Mouse (Mus musculus) heart, embryonic 14.5 days (tissue): ENCODE results near the gene Pde8b. TPM values are rescaled to one million over a fixed set of nuclear protein-coding genes. Genes with fewer than 3 reads are reported as not detected.

ENCODE experiments used
- ATAC-seq: fragments of 200-750 bp; cut with Nextera tagmentation; 2 replicates; pipeline ENCODE4 v1.8.0; 2017; ENCODE audit warnings: low read depth, moderate TSS enrichment; ENCODE audit not compliant: insufficient number of reproducible peaks, insufficient read depth, low FRiP score
- H3K27ac ChIP-seq, 2 experiments: fragments of 200-500 bp in 1 of 2; fragments of 300-500 bp in 1 of 2; sonication (generic) in 1 of 2; replicated peaks in 1 of 2; 2 replicates each; pipeline ENCODE4 v1.5.1; 2012 to 2014; ENCODE audit warnings: low read depth in 2 of 2, low read length in 2 of 2, control low read depth in 1 of 2, mild to moderate bottlenecking in 1 of 2, mixed read lengths in 1 of 2; ENCODE audit not compliant: control insufficient read depth in 1 of 2, insufficient read depth in 1 of 2
- H3K27me3 ChIP-seq: fragments of 300-500 bp; sonication (generic); 2 replicates; pipeline ENCODE4 v1.6.1; 2014; ENCODE audit warnings: mild to moderate bottlenecking, low read length, control low read depth; ENCODE audit not compliant: control insufficient read depth, insufficient read depth
- H3K36me3 ChIP-seq: fragments of 300-500 bp; sonication (generic); 2 replicates; pipeline ENCODE4 v1.6.1; 2014; ENCODE audit warnings: mild to moderate bottlenecking, control low read depth, low read length, mixed read lengths; ENCODE audit not compliant: control insufficient read depth, insufficient read depth
- H3K4me1 ChIP-seq, 2 experiments: fragments of 200-500 bp in 1 of 2; fragments of 300-500 bp in 1 of 2; sonication (generic) in 1 of 2; 2 replicates each; pipeline ENCODE4 v1.6.1; 2012 to 2014; ENCODE audit warnings: low read length in 2 of 2, control low read depth in 1 of 2, mixed read lengths in 1 of 2; ENCODE audit not compliant: control insufficient read depth in 2 of 2, insufficient read depth in 2 of 2
- H3K4me2 ChIP-seq: fragments of 300-500 bp; sonication (generic); 2 replicates; pipeline ENCODE4 v1.6.1; 2014; ENCODE audit warnings: mild to moderate bottlenecking, low read length
- H3K4me3 ChIP-seq, 2 experiments: fragments of 200-500 bp in 1 of 2; fragments of 300-500 bp in 1 of 2; sonication (generic) in 1 of 2; 2 replicates each; pipeline ENCODE4 v1.5.1; 2012 to 2014; ENCODE audit warnings: low read length in 2 of 2, mild to moderate bottlenecking in 2 of 2, control low read depth in 1 of 2, low read depth in 1 of 2, moderate library complexity in 1 of 2; ENCODE audit not compliant: control insufficient read depth in 1 of 2, insufficient read depth in 1 of 2
- H3K9ac ChIP-seq: fragments of 300-500 bp; sonication (generic); 2 replicates; pipeline ENCODE4 v1.6.1; 2014; ENCODE audit warnings: mild to moderate bottlenecking, low read length
- H3K9me3 ChIP-seq: fragments of 300-500 bp; sonication (generic); 2 replicates; pipeline ENCODE4 v1.6.1; 2016; ENCODE audit warnings: low read length, control low read depth; ENCODE audit not compliant: control insufficient read depth
- WGBS: fragments of 180-500 bp; shearing (Covaris S2); extraction: QIAGEN DNeasy Blood & Tissue Kit; methylation state at CpG from one replicate; pipeline ENCODE4 v1.1.7; 2014; 5-methylcytosine and 5-hydroxymethylcytosine counted together
- polyA plus RNA-seq: library from polyadenylated mRNA; unstranded; fragments of >200 nt; fragmentation: Nextera tagmentation; extraction: Ambion mirVana; gene quantifications from 2 replicates; pipeline ENCODE4 v1.2.1, GENCODE M21; 2014

Gene Pde8b
- polyA plus RNA-seq, 1 experiment from 2014 or later, result 0.99 TPM

DNA sequence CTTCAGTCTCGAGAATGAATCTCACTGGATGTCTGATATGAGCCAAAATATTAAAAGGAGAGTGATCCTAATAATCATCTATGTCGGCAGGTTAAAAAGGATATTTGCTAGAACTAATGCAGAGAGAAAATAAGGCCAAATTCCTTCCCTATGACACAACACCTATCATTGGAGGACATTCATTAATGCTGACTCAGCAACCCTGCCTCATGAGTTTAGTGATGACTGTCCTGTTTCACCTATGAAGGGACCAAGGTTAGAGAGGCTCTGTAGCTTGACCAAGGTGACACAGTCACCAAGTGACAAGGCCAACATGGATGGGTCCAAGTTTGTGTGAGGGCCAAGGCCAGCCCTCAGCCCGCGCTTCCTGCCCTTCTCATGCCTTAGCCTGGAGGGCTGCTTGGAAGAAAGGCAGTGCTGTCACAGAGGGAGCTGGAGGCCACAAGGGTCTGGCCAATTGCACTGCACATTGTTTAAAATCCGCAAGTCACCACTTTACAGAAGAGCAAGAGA, 62.9 kb downstream of the Pde8b start:
- H3K4me2 ChIP-seq, result no peak overlapping the region
- no peaks in the 10 kb centered on the region for H3K36me3 ChIP-seq
- WGBS, result 87% methylated on average over 5 of the region's 5 CpGs
- ATAC-seq, result no peak
- no peaks in the 10 kb centered on the region for H3K27me3 ChIP-seq
- no peaks in the 10 kb centered on the region for H3K9me3 ChIP-seq
- H3K27ac ChIP-seq, result no peak overlapping the region
- no peaks in the 10 kb centered on the region for H3K4me1 ChIP-seq
- H3K9ac ChIP-seq, result no peak overlapping the region
- no peak overlapping the region for H3K4me3 ChIP-seq

DNA sequence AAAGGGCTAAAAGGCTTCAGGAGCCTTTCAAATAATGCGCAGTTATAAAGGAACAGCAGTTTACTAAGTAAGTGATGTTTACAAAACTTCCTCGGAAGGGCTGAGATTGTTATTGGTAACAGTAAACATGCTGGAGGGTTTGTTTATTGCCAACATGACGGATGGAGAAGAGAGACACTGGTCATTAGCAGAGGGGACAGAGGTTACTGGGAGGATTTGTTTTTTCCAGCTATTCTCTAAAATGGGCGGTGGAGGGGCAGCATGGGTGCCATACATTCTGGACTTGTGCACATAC, 63.4 kb downstream of the Pde8b start:
- no peak for ATAC-seq
- H3K4me2 ChIP-seq, result no peak overlapping the region
- no peaks in the 10 kb centered on the region for H3K36me3 ChIP-seq
- H3K27ac ChIP-seq, result no peak overlapping the region
- no peak overlapping the region for H3K4me3 ChIP-seq
- H3K27me3 ChIP-seq, result no peaks in the 10 kb centered on the region
- no peaks in the 10 kb centered on the region for H3K4me1 ChIP-seq
- WGBS, result 81% methylated on average over 4 of the region's 4 CpGs
- no peaks in the 10 kb centered on the region for H3K9me3 ChIP-seq
- no peak overlapping the region for H3K9ac ChIP-seq

DNA sequence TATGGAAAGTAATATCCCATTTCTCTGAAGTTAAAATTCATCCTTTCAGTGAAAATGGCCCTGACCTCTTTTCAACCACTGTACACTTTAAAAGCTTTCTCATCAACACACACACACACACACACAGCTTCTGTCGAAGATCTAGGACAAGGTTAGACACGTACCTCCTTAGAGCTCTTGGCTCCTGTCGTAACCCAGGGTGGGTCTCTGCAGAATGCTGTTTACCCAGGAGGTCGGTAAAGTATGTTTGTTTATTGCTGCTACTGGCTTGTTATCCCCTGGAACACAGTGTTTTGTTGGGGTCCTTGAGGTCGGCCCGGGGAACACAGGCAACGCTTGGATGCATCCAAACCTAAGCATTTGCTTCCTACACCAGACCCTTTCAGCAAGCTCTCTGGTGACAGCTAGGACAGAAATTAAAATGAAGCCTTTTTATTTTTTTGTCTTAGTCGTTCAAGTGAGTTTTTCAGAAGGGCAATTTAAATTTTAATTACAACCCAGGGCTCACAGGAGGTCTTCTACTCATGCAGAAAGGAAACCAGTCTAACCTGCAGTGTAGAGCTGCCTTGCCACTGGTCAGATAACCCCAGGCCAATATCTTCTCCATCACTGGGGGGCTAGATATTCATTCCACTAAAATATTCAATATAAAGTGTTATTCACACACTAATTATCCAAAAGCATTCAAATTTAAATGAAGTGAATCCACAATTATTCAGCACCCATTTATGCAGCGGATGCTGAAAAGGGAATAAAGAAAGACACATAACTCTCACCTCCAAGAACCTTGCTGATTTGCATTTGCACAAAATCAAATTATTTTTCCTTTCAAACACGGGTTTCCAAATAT, 64.0 kb downstream of the Pde8b start:
- no peak overlapping the region for H3K27ac ChIP-seq

DNA sequence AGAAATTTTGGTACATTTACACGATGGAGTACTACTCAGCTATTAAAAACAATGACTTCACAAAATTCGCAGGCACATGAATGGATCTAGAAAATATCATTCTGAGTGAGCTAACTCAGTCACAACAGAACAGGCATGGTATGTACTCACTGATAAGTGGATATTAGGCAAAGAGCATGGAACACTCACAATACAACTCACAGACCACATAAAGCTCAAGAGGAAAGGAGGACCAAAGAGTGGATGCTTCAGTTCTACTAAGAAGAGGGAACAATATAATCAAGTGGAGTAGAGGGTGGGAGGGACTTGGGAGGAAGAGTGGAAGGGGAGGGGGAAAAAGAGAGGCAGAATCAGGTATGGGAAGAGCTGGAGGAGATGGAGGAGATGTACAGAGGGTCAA, 66.5 kb downstream of the Pde8b start:
- H3K9ac ChIP-seq, result no peak overlapping the region
- H3K4me1 ChIP-seq, result no peaks in the 10 kb centered on the region
- H3K4me2 ChIP-seq, result no peak overlapping the region
- no peaks in the 10 kb centered on the region for H3K36me3 ChIP-seq
- no peak overlapping the region for H3K4me3 ChIP-seq
- WGBS, result 82% methylated on average over 2 of the region's 2 CpGs
- H3K9me3 ChIP-seq, result no peaks in the 10 kb centered on the region
- ATAC-seq, result no peak
- no peaks in the 10 kb centered on the region for H3K27me3 ChIP-seq
- no peak overlapping the region for H3K27ac ChIP-seq

More for the DNA sequence above, 64.0 kb downstream of the Pde8b start:
- Histone ChIP-seq H3K4me1 (no peaks in the 10 kb centered on the region), H3K36me3 (no peaks in the 10 kb centered on the region), H3K9me3 (no peaks in the 10 kb centered on the region), H3K9ac (no peak overlapping the region), H3K4me2 (no peak overlapping the region), H3K4me3 (no peak overlapping the region), H3K27me3 (no peaks in the 10 kb centered on the region)
- 63% methylated on average over 10 of the region's 10 CpGs for WGBS
- ATAC-seq, result no peak

DNA sequence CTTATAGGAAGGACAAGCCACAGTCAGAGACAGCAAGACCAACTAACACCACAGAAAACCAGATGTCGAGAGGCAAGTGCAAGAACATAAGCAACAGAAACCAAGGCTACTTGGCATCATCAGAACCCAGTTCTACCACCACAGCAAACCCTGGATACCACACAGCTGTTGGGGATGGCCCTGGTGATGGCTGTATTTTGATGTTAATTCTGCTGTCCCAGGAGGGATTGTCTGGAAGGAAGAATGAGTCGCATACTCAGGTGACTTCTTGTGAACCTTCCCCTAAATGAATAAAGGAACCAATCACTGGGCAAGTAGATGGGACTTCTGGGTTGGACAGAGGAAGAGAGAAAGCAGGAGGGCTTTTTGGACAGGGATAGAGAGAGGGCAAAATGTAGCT, 69.9 kb downstream of the Pde8b start:
- Histone ChIP-seq H3K27me3 (0 out of 2 replicates have a peak, but pooled peaks cover 4% of the 10 kb centered on the region), H3K9me3 (no peaks in the 10 kb centered on the region), H3K4me3 (no peak overlapping the region), H3K9ac (no peak overlapping the region), H3K36me3 (no peaks in the 10 kb centered on the region), H3K27ac (no peak overlapping the region), H3K4me1 (peaks cover 8% of the 10 kb centered on the region in 2 experiments), H3K4me2 (no peak overlapping the region)
- ATAC-seq, result no peak
- 78% methylated on average over 2 of the region's 2 CpGs for WGBS

DNA sequence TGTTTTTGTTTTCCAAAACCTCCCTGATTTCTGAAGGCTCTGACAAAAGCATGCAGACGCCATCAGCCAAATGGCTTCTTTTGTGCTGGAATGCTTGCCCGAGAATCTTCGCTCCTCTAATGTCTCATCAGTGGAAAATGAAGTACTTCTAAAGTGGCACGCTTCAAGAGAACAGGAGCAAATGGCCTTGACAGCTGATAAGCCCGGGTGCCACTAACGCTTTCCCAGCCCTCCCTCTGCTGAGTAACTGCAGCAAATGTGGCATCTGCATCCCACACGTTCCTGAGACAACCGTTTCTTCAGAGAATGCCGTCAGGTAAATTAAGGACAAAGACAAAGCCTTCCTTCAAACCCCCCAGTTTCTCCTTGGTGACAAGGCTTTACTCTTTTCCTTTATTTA, 72.8 kb downstream of the Pde8b start:
- Histone ChIP-seq H3K4me1 (peaks cover 8% of the 10 kb centered on the region in 2 experiments), H3K27ac (no peak overlapping the region), H3K4me3 (no peak overlapping the region), H3K9me3 (no peaks in the 10 kb centered on the region), H3K36me3 (no peaks in the 10 kb centered on the region), H3K4me2 (no peak overlapping the region), H3K27me3 (0 out of 2 replicates have a peak, but pooled peaks cover 4% of the 10 kb centered on the region), H3K9ac (no peak overlapping the region)
- ATAC-seq, result no peak
- WGBS, result 10% methylated on average over 9 of the region's 9 CpGs

DNA sequence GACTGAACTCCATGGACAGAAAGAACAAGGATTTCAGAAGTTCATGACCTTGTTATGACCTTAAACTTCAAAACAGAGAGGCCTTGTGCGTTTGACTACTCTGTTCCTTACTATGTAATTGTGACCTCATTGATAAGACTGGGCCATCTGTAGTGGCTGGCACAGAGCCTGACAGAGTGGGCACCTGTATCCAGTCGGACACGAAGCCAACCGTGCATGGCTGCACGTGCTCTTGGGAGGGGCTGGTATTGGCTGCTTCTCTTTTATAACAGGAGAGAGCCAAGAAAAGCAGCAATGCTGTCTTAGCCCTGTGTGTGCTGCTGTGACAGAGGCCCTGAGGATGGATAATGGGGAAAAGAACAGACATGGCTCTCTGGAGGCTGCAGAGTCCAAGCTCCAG, 73.7 kb downstream of the Pde8b start:
- 0 out of 2 replicates have a peak, but pooled peaks cover 4% of the 10 kb centered on the region for H3K27me3 ChIP-seq
- ATAC-seq, result no peak
- H3K4me2 ChIP-seq, result no peak overlapping the region
- peaks cover 8% of the 10 kb centered on the region in 2 experiments for H3K4me1 ChIP-seq
- H3K36me3 ChIP-seq, result no peaks in the 10 kb centered on the region
- H3K9me3 ChIP-seq, result no peaks in the 10 kb centered on the region
- no peak overlapping the region for H3K4me3 ChIP-seq
- 25% methylated on average over 5 of the region's 5 CpGs for WGBS
- no peak overlapping the region for H3K9ac ChIP-seq
- no peak overlapping the region for H3K27ac ChIP-seq

DNA sequence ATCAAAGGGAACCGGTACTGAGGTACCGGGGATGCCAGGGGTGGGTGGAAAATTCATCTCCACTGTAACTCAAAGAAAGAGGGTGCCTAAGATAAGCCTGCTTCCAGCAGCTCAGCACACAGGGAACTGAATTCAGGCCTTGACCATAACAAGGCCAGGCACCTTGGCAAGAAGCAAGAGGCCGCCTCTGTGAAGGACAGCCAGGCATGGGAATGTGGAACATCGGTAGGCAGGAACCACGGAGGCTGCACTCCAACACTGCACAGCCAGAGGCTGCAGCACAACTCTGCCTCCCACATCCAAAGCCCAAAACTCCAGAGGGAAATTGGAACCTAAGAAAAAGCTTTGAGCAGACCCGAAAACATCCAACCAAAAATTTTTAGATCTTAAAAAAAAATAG, 75.9 kb downstream of the Pde8b start:
- no peak overlapping the region for H3K4me3 ChIP-seq
- no peaks in the 10 kb centered on the region for H3K9me3 ChIP-seq
- H3K36me3 ChIP-seq, result no peaks in the 10 kb centered on the region
- no peak overlapping the region for H3K4me2 ChIP-seq
- no peak overlapping the region for H3K27ac ChIP-seq
- no peak overlapping the region for H3K9ac ChIP-seq
- no peak for ATAC-seq
- WGBS, result 54% methylated on average over 6 of the region's 6 CpGs
- H3K4me1 ChIP-seq, result peaks cover 8% of the 10 kb centered on the region in 2 experiments
- H3K27me3 ChIP-seq, result 0 out of 2 replicates have a peak, but pooled peaks cover 4% of the 10 kb centered on the region
